Mouse (Mus musculus) cerebellum, postnatal 4 days (tissue): Measurements from ENCODE around the gene 4930415O20Rik.
A peak's percentile ranks its signal among the peaks of the same experiment; 100 is the strongest.

Experiments used
- DNase-seq, 2 experiments: peaks; one replicate each; pipeline ENCODE4 v3.0.0; 2022; ENCODE audit warnings: low spot score in 2 of 2, mixed read lengths in 1 of 2

4930415O20Rik gene

DNA sequence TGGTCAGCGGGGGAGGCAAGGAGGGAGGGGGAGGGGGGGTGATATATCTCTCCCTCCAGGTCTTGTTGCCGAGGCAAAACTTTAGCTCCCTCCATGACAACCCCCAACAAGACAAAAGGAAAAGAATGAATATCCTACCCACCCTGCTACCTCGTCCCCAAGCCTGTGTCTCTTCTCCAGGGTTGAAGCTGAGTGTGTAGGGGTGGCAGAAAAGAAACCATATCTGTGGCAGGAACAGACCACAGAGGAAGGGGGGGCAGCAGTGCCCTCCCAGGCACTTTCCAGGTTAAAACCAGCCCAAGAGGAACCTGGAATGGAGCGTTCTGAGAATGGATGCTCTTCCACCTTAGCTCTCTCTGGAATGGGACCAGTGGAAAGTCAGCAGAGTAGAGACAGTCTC, 59.7 kb downstream of the 4930415O20Rik start, which contains the start of gene Cacnb3:
Gene Cacnb3 (plus strand): TSS at position 301 of the 400 bp plus-strand sequence.
- no peak for DNase-seq

DNA sequence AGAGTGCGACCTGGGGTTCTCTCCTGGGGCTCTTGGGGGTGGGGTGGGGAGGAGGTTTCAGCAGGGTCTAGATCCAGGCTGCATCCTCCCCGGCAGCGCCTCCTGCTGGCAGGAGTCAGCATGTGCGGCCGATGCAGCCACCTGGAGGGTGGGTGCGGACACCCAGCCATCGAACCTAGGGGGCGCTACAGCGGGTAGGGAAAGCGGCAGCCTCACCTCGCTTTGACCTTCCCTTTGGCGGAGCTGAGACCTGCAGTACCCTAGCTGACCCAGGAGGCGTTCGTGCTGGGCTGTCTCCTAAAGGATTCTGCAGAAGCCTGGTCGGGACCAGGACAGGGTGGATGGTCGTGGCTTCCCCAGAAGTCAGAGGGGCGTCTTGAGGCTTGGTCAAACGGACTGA, 60.7 kb downstream of the 4930415O20Rik start:
- DNase-seq: peak; percentile 73 to 87

DNA sequence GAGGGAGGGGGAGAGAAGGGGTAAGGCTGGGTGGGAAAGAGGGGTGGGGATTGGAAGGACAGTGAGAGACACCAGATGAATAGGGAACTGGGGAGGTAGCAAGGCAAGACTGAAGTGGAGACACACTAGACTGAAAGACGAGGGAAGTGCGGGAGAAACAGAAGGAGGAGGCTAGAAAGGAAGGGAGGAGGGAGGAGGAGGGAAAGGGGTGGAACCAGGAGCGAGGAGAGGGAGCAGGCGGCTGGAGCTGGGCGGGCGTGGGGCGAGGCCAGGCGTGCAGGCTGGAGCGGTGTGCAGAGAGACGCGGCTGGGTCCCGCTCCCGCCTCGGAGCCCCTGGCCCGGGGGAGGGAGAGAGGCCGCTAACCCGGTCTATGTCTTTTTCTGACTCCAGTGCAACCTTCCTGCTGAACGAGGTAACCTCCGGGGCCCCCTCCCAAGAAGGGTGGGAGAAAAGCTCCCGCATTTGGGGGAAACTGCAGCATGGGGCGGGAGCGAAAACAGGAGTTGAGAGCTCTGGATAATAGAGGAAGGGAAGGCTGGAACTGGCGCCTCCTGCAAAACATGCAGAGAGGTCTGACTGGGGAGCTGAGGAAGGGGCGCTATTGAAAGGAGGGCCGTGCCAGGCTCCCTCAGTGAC, 61.4 kb downstream of the 4930415O20Rik start:
- DNase-seq: no peak

DNA sequence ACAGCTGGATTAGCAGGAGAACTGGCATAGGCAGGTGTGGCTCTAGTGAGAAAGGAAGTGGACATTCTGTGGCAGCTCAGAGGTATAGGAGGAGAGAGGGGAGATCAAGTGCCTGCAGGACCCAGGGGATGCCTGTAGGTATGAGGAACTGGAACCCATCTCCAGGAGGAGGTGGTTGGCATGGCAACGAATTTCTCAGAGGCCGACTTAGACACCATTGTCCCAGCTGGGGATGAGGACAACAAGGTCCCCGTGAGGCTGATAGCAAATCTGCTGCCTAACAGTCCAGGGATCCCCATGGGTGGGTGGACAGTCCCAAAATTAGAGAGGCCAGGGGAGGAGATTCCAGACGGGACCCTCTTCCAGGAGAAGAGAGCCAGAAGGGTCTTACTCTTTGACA, 62.1 kb downstream of the 4930415O20Rik start:
- no peak for DNase-seq

DNA sequence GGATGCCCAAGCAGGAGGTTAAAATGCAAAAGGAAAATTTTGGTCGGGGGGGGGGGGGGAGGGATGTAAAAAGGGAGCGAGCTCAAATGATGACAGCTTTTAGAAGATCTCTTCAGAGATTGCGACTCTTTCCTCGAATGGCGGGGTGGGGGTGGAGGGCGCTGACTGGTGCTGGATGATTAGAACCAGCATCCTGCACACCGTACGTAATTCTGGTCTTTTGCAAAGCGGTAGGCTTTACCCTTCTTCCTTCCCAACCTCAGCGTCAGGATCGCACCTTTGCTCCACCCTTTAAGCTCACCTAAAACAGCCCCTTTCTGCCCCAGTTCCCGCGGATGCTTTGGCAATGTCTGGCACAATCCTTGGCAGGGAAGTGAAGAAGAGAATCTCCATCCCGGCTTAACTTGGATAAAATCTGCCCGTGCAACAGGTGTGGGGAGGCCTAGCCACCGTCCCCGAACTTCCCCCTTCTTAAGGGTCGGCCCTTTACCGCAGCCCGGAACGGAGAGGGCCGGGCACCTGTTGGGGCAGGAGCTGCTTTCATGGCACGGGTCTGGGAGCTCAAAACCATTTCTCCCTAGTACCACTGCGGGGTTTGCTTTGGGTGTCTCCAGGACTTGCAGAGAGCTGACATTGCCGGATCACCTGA, 63.1 kb downstream of the 4930415O20Rik start:
- no peak for DNase-seq

DNA sequence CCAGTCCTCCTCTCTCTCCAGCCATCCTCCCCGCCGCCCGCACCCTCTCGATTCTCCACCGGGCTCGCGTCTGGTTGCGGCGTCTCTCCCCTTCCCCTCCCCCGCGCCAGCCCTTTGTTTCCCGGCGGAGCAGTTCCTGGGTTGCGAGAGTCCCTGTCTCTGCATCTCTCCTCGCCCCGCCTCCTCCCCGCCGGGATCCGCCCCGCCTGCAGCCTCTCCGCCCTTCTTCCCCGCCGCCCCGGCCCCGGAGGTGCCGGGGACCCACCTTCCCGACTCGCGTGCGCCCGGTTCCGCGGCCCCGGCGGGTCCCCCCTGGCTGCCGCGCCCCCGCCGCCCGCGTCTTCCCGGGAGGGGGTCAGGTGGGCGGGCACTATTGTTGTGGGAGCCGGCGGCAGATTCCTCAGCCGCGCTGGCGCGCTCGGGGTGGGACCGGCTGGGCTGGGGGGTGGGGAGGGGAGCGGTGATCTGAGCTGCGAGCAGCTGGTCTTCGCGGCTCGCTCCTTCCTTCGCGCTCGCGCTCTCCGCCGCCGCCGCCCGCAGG, 63.8 kb downstream of the 4930415O20Rik start:
- DNase-seq: peak; percentile 61 to 76

DNA sequence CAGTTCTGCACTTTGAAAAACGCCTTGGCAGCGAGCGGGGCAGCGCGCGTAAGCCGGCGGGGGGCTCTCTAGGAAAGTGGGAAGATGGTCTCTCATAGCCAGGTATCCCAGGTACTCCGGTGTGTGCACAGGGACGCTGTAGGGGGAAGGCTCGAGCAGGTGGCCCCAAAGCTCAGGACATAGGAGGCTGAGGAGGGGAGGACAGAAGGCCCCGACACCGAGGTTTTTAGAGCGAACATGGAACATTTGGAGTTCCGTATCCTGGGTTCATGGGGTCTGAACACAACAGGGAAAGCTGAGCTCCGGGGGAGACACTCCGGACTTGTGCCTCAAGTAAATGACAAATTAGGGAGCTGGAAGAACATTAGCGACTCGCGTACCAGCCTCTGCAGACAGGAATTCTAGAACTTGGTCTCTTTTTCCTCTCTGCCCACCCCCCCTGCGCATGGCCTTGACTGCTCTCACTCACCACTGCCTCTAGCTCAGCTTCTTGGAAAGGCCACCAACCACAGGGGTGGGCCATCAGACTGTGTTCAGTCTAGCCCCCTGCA, 64.6 kb downstream of the 4930415O20Rik start:
- DNase-seq: no peak

DNA sequence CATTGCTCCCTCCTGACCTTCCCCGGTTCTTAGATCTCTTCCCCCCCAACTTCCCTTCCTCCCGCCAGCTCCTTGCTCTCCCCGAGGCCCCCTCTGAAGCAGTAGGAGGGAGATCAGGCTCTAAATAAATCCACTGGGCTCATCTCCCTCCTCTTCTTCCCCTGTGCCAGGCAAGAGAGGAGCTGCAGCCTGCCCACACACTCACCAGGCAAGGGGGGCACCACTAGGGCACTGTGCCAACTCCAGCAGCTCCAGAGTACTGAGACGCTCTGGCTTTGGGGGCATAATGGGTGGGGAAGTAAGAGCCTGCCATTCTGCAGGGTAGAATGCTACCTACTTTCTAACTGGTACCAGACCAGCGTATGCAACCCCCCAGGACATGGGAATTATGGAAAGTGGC, 65.7 kb downstream of the 4930415O20Rik start:
- DNase-seq: peak in 1 of 2 experiments; percentile 59

DNA sequence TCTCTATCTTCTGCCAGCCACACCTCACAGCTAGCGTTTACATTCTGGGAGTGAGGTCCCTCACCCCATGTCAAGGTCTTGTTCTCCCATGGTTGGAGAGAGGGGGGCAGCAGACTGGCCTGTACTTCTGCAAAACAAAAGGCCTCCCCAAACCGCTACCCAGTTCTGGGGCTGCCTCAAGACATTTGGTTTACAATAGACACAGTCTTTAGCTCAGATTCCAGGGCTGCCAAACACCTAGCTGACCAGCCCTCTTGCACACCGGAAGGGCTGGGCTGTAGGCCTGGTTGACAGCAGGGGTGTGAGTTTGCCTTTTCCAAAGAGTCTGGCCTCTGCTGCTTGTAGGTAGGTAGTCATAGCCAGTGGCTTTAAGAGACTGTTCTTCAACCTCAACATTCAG, 66.4 kb downstream of the 4930415O20Rik start:
- no peak for DNase-seq
